Mouse (Mus musculus) CH12.LX (cell line): ENCODE measurements at regions not wholly inside any gene's neighbourhood (a gene's known extent, or its start where the extent isn't known, plus 50 kb on each side); places are given as distances from the start of the nearest gene placed in this dataset.

ENCODE experiments used
- DNase-seq: peaks from one replicate; pipeline ENCODE4 v3.0.0-alpha.2; 2013; ENCODE audit errors: extremely low read depth
- H3K27ac ChIP-seq: 2 replicates; pipeline ENCODE4 v1.5.1; 2012; ENCODE audit warnings: low read depth, mild to moderate bottlenecking, control low read depth, moderate library complexity; ENCODE audit not compliant: insufficient read depth
- H3K27me3 ChIP-seq: replicated peaks from 2 replicates; pipeline ENCODE3; 2012; ENCODE audit warnings: inconsistent platforms
- H3K36me3 ChIP-seq, 2 experiments: replicated peaks in 1 of 2; 2 replicates each; pipeline versions ENCODE3 to v1.6.1; 2012; ENCODE audit warnings: inconsistent platforms in 1 of 2, low read length in 1 of 2, mild to moderate bottlenecking in 1 of 2, mixed read lengths in 1 of 2, moderate library complexity in 1 of 2; ENCODE audit not compliant: control insufficient read depth in 1 of 2, insufficient read depth in 1 of 2
- H3K4me1 ChIP-seq, 2 experiments: 2 replicates each; pipeline ENCODE4 v1.6.1; 2012; ENCODE audit warnings: inconsistent platforms in 1 of 2, moderate library complexity in 1 of 2; ENCODE audit not compliant: insufficient read depth in 2 of 2, control insufficient read depth in 1 of 2
- H3K4me2 ChIP-seq: 2 replicates; pipeline ENCODE4 v1.6.1; 2012; ENCODE audit warnings: low read depth, mild to moderate bottlenecking, control low read depth; ENCODE audit not compliant: poor library complexity, insufficient read depth, severe bottlenecking
- H3K4me3 ChIP-seq, 3 experiments: fragments of 150-350 bp in 1 of 3; sonication (generic) in 1 of 3; replicated peaks in 1 of 3; 2 replicates each; pipeline versions ENCODE3 to v1.5.1; 2011 to 2012; ENCODE audit warnings: low read depth in 2 of 3, low read length in 2 of 3, mild to moderate bottlenecking in 2 of 3, moderate library complexity in 2 of 3, control low read depth in 1 of 3, improper control_type of control experiment in 1 of 3, inconsistent platforms in 1 of 3, mixed read lengths in 1 of 3; ENCODE audit not compliant: poor library complexity in 1 of 3
- H3K79me2 ChIP-seq: replicated peaks from 2 replicates; pipeline ENCODE4 v1.6.1; 2012; ENCODE audit warnings: mild to moderate bottlenecking, moderate library complexity; ENCODE audit not compliant: control insufficient read depth, poor library complexity, insufficient read depth, severe bottlenecking; ENCODE audit errors: extremely low read depth
- H3K9ac ChIP-seq: 2 replicates; pipeline ENCODE4 v1.6.1; 2012; ENCODE audit warnings: low read depth, mild to moderate bottlenecking, control low read depth, moderate library complexity; ENCODE audit not compliant: insufficient read depth
- H3K9me3 ChIP-seq: replicated peaks from 2 replicates; pipeline ENCODE3; 2012; ENCODE audit warnings: low read length, inconsistent platforms, mixed read lengths
- BHLHE40 ChIP-seq: IDR thresholded peaks from 2 replicates; pipeline ENCODE4 v1.6.1; 2011; ENCODE audit warnings: mild to moderate bottlenecking, low read depth, low read length, improper control_type of control experiment
- CHD1 ChIP-seq: IDR thresholded peaks from 2 replicates; pipeline ENCODE4 v1.6.1; 2012; ENCODE audit warnings: low read depth, low read length, improper control_type of control experiment, inconsistent platforms
- CTCF ChIP-seq, 2 experiments: IDR thresholded peaks in 1 of 2; conservative IDR thresholded peaks in 1 of 2; 2 replicates each; pipeline ENCODE4 v1.5.1; 2011 to 2012; ENCODE audit warnings: low read depth in 2 of 2, low read length in 2 of 2, improper control_type of control experiment in 1 of 2, inconsistent platforms in 1 of 2, mild to moderate bottlenecking in 1 of 2, moderate library complexity in 1 of 2
- EP300 ChIP-seq: IDR thresholded peaks from 2 replicates; pipeline ENCODE4 v1.6.1; 2011; ENCODE audit warnings: low read length, improper control_type of control experiment
- ETS1 ChIP-seq: conservative IDR thresholded peaks from 2 replicates; pipeline ENCODE4 v1.6.1; 2012; ENCODE audit warnings: low read depth, mild to moderate bottlenecking, inconsistent platforms, low read length, improper control_type of control experiment, moderate library complexity
- GABPA ChIP-seq: IDR thresholded peaks from 2 replicates; pipeline ENCODE4 v1.6.1; 2012; ENCODE audit warnings: low read depth, low read length, improper control_type of control experiment, inconsistent platforms; ENCODE audit not compliant: insufficient replicate concordance
- HCFC1 ChIP-seq: IDR thresholded peaks from 2 replicates; pipeline ENCODE4 v1.6.1; 2012; ENCODE audit warnings: low read depth, mild to moderate bottlenecking, inconsistent platforms, low read length, improper control_type of control experiment
- IRF4 ChIP-seq: IDR thresholded peaks from 2 replicates; pipeline ENCODE4 v1.6.1; 2014; ENCODE audit warnings: low read depth, mild to moderate bottlenecking, inconsistent platforms, low read length, improper control_type of control experiment
- JUN ChIP-seq: IDR thresholded peaks from 2 replicates; pipeline ENCODE4 v1.6.1; 2011; ENCODE audit warnings: low read depth, mild to moderate bottlenecking, low read length, improper control_type of control experiment, moderate library complexity; ENCODE audit not compliant: insufficient read depth
- KAT2A ChIP-seq: IDR thresholded peaks from 2 replicates; pipeline ENCODE4 v1.6.1; 2012; ENCODE audit warnings: low read length, improper control_type of control experiment, inconsistent platforms; ENCODE audit not compliant: insufficient replicate concordance
- MAFK ChIP-seq: IDR thresholded peaks from 2 replicates; pipeline ENCODE4 v1.6.1; 2011; ENCODE audit warnings: low read length, improper control_type of control experiment; ENCODE audit not compliant: insufficient replicate concordance
- MAZ ChIP-seq: IDR thresholded peaks from 2 replicates; pipeline ENCODE4 v1.6.1; 2012; ENCODE audit warnings: low read depth, mild to moderate bottlenecking, inconsistent platforms, low read length, improper control_type of control experiment, moderate library complexity
- MEF2A ChIP-seq: IDR thresholded peaks from 2 replicates; pipeline ENCODE4 v1.6.1; 2014; ENCODE audit warnings: low read depth, mild to moderate bottlenecking, inconsistent platforms, low read length, improper control_type of control experiment, borderline replicate concordance
- MXI1 ChIP-seq: IDR thresholded peaks from 2 replicates; pipeline ENCODE4 v1.6.1; 2011; ENCODE audit warnings: mild to moderate bottlenecking, low read depth, low read length, improper control_type of control experiment
- MYC ChIP-seq: IDR thresholded peaks from 2 replicates; pipeline ENCODE4 v1.6.1; 2011; ENCODE audit warnings: low read depth, mild to moderate bottlenecking, improper control_type of control experiment, low read length
- NELFE ChIP-seq: IDR thresholded peaks from 2 replicates; pipeline ENCODE4 v1.6.1; 2011; ENCODE audit warnings: low read depth, low read length, improper control_type of control experiment
- PAX5 ChIP-seq: IDR thresholded peaks from 2 replicates; pipeline ENCODE4 v1.6.1; 2012; ENCODE audit warnings: low read length, inconsistent platforms, mixed read lengths
- POLR2A ChIP-seq: IDR thresholded peaks from 2 replicates; pipeline ENCODE4 v1.6.1; 2011; ENCODE audit warnings: low read depth, mild to moderate bottlenecking, improper control_type of control experiment, low read length
- RAD21 ChIP-seq: IDR thresholded peaks from 2 replicates; pipeline ENCODE4 v1.6.1; 2011; ENCODE audit warnings: low read depth, mild to moderate bottlenecking, low read length, improper control_type of control experiment, moderate library complexity
- RCOR1 ChIP-seq: conservative IDR thresholded peaks from 2 replicates; pipeline ENCODE4 v1.6.1; 2012; ENCODE audit warnings: low read depth, mild to moderate bottlenecking, inconsistent platforms, low read length, improper control_type of control experiment
- SIN3A ChIP-seq: IDR thresholded peaks from 2 replicates; pipeline ENCODE4 v1.6.1; 2012; ENCODE audit warnings: low read length, improper control_type of control experiment, inconsistent platforms
- TBP ChIP-seq: conservative IDR thresholded peaks from 2 replicates; pipeline ENCODE4 v1.6.1; 2011; ENCODE audit warnings: low read depth, low read length, improper control_type of control experiment
- USF2 ChIP-seq: conservative IDR thresholded peaks from 2 replicates; pipeline ENCODE4 v1.6.1; 2011; ENCODE audit warnings: low read depth, low read length, improper control_type of control experiment
- ZC3H11A ChIP-seq: IDR thresholded peaks from 2 replicates; pipeline ENCODE4 v1.6.1; 2012; ENCODE audit warnings: low read depth, mild to moderate bottlenecking, inconsistent platforms, low read length, improper control_type of control experiment
- ZMIZ1 ChIP-seq: IDR thresholded peaks from 2 replicates; pipeline ENCODE4 v1.6.1; 2012; ENCODE audit warnings: low read depth, mild to moderate bottlenecking, inconsistent platforms, low read length, improper control_type of control experiment
- ZNF384 ChIP-seq: IDR thresholded peaks from 2 replicates; pipeline ENCODE4 v1.6.1; 2012; ENCODE audit warnings: low read depth, low read length, improper control_type of control experiment, inconsistent platforms
- dilution Hi-C: fragments of 300-500 bp; cut with MboI; formaldehyde crosslinking; loops from 2 replicates; pipeline ENCODE4 v1.14.3; 2020; ENCODE audit warnings: low sequenced_read_pairs; ENCODE audit not compliant: extremely low pct_unique_long_range_greater_than_20kb, extremely low pct_ligation_motif_present
- in situ Hi-C: fragments of 300-500 bp; cut with MboI; formaldehyde crosslinking; loops from 3 replicates; pipeline ENCODE4 v1.14.3; 2019; ENCODE audit warnings: low sequenced_read_pairs, low pct_ligation_motif_present, low pct_unique_long_range_greater_than_20kb, mixed read lengths

DNA sequence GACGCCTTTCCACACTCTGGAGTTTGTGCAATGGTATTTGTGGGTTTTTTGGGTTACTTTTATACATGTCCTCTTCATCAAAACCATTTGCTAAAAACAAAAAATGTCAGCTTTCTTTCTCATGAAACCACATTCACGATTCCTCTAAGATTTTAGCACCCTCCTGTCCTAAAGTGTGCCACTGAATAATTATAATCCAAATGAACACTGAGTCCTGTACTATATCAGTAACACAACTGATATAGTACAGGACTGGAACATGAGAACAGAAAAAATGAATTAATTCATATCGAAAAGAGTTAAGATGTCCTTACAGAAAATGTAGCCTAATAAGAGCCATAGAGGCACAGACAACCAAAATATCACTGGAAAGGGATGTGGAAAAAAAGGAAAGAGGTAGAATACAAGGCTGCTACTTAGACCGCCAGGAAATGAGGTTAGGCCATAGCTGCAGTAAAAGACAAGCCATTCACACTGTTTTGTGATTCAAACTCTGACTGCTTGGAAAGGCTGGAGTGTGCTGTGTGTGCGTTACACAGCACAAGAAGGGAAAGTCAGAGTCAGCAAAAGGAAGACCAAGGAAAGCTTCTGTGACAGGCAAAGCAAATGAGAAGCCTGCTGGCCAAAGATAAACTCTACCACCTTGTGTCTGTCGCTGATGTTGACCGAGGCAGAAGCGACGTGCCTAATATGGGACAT is 329.3 kb upstream of the Gm11146 start:
- Histone ChIP-seq H3K4me2 (no peak overlapping the region), H3K4me3 (no peak overlapping the region), H3K9me3 (peaks cover 37% of the 10 kb centered on the region), H3K9ac (no peak overlapping the region), H3K27ac (no peak overlapping the region), H3K79me2 (no peaks in the 10 kb centered on the region), H3K36me3 (no peaks in the 10 kb centered on the region), H3K4me1 (no peaks in the 10 kb centered on the region), H3K27me3 (no peaks in the 10 kb centered on the region)
- TF ChIP-seq ZC3H11A (no peak), ETS1 (no peak), EP300 (no peak), HCFC1 (no peak), MAFK (no peak), USF2 (no peak), JUN (no peak), CHD1 (no peak), ZMIZ1 (no peak), GABPA (no peak), IRF4 (no peak), SIN3A (no peak), TBP (no peak), RCOR1 (no peak), MYC (no peak), POLR2A (no peak)
- DNase-seq, result no peak
- in situ Hi-C loops (no loop called here), dilution Hi-C loops (no loop called here)

DNA sequence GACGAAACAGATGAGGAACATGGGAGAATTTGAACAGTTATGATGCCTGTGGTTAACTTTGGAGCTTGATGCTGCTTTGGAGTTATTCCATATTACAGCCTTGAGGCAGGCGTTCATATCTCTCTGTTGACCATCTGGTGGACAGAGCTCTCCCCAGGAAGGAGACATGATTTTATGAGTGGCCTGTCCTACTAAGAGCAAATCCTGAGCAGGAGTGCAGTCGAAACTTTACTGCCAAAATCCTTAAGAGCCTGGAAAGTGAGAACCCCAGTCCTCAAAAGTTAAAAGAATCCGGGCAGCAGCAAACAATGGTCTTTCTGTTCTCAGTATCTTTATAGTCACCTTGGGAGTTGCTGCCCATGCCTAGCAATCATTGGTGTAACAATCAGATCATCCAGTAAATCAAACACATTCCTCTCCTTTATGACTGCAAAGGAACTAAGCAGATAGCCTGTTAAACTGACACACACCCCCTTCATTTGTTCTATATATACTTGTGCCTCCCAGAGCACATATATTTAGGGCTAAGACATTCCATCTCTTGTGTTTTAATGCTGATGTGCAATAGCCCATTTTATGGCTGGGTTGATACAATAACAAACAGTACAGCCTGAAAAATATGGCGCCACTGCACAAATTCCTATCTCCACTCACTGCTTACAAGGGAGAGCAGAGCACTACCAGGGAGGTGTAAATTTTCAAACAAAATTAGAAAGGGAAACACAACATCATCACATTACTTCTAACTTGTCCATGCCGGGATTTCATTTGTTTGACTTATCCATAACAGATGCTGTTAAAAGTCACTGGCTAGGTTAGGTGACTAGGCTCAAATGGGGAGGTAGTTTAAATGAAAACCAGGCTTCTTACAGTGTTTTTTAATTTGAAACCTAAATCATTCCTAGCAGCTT is 312.5 kb upstream of the Gm11146 start:
- Histone ChIP-seq H3K4me1 (no peaks in the 10 kb centered on the region), H3K36me3 (no peaks in the 10 kb centered on the region), H3K79me2 (no peaks in the 10 kb centered on the region), H3K4me3 (no peak overlapping the region), H3K27me3 (no peaks in the 10 kb centered on the region), H3K9ac (no peak overlapping the region), H3K9me3 (peaks cover 41% of the 10 kb centered on the region), H3K4me2 (no peak overlapping the region), H3K27ac (no peak overlapping the region)
- no peak for TF ChIP-seq JUN
- TF ChIP-seq BHLHE40, result no peak
- TF ChIP-seq MXI1, result no peak
- no peak for TF ChIP-seq HCFC1
- no peak for TF ChIP-seq MYC
- TF ChIP-seq PAX5, result no peak
- no peak for TF ChIP-seq CTCF (conservative IDR thresholded peaks at IDR 0.05 in 1 of 2, IDR thresholded peaks at IDR 0.05 in 1 of 2; ENCODE audit: low read depth in 2 of 2, low read length in 2 of 2)
- TF ChIP-seq ZC3H11A, result no peak
- no peak for TF ChIP-seq MAZ
- TF ChIP-seq MAFK, result no peak
- no peak for TF ChIP-seq ZNF384
- TF ChIP-seq NELFE, result no peak
- no peak for TF ChIP-seq MEF2A
- TF ChIP-seq TBP, result no peak
- TF ChIP-seq KAT2A, result no peak
- TF ChIP-seq RCOR1, result no peak
- no peak for TF ChIP-seq IRF4
- TF ChIP-seq POLR2A, result no peak
- TF ChIP-seq CHD1, result no peak
- no peak for TF ChIP-seq RAD21
- in situ Hi-C loops, result no loop called here
- dilution Hi-C loops, result no loop called here
- no peak for DNase-seq
